Mouse (Mus musculus) embryonic facial prominence, embryonic 14.5 days (tissue): Measurements from ENCODE around the gene Ak2. TPM values are rescaled to one million over a fixed set of nuclear protein-coding genes. Genes with fewer than 3 reads are reported as not detected.

Experiments used
- ATAC-seq: fragments of 200-750 bp; cut with Nextera tagmentation; 2 replicates; pipeline ENCODE4 v1.8.0; 2017; ENCODE audit warnings: low read depth, moderate number of reproducible peaks, moderate TSS enrichment
- DNase-seq: peaks from one replicate; pipeline ENCODE4 v3.0.0-alpha.2; 2015; ENCODE audit warnings: low spot score
- H3K27ac ChIP-seq: fragments of 300-500 bp; sonication (generic); replicated peaks from 2 replicates; pipeline ENCODE4 v1.5.1; 2014; ENCODE audit warnings: low read depth, mild to moderate bottlenecking, low read length, moderate library complexity
- H3K27me3 ChIP-seq: fragments of 300-500 bp; sonication (generic); replicated peaks from 2 replicates; pipeline ENCODE4 v1.6.1; 2014; ENCODE audit warnings: low read length; ENCODE audit not compliant: control insufficient read depth, insufficient read depth
- H3K36me3 ChIP-seq: fragments of 300-500 bp; sonication (generic); 2 replicates; pipeline ENCODE4 v1.6.1; 2014; ENCODE audit warnings: low read length, mixed read lengths; ENCODE audit not compliant: control insufficient read depth, insufficient read depth
- H3K4me1 ChIP-seq: fragments of 300-500 bp; sonication (generic); 2 replicates; pipeline ENCODE4 v1.6.1; 2014; ENCODE audit warnings: antibody characterized with exemption, low read length; ENCODE audit not compliant: control insufficient read depth, insufficient read depth
- H3K4me2 ChIP-seq: fragments of 300-500 bp; sonication (generic); 2 replicates; pipeline ENCODE4 v1.6.1; 2014; ENCODE audit warnings: low read depth, mild to moderate bottlenecking, low read length, moderate library complexity, mixed read lengths
- H3K4me3 ChIP-seq: fragments of 300-500 bp; sonication (generic); 2 replicates; pipeline ENCODE4 v1.5.1; 2014; ENCODE audit warnings: low read depth, mild to moderate bottlenecking, low read length
- H3K9ac ChIP-seq: fragments of 300-500 bp; sonication (generic); 2 replicates; pipeline ENCODE4 v1.6.1; 2014; ENCODE audit warnings: low read depth, mild to moderate bottlenecking, low read length, moderate library complexity, mixed read lengths
- H3K9me3 ChIP-seq: fragments of 300-500 bp; sonication (generic); 2 replicates; pipeline ENCODE4 v1.6.1; 2016; ENCODE audit warnings: low read length; ENCODE audit not compliant: control insufficient read depth
- WGBS: fragments of 180-500 bp; shearing (Covaris S2); extraction: QIAGEN DNeasy Blood & Tissue Kit; methylation state at CpG from one replicate; pipeline ENCODE4 v1.1.7; 2014; 5-methylcytosine and 5-hydroxymethylcytosine counted together
- polyA plus RNA-seq: library from polyadenylated mRNA; unstranded; fragments of >200 nt; fragmentation: Nextera tagmentation; extraction: Ambion mirVana; gene quantifications from 2 replicates; pipeline ENCODE4 v1.2.1, GENCODE M21; 2014

The Ak2 gene
- polyA plus RNA-seq, 1 experiment from 2014 or later = 142 TPM

- Histone ChIP-seq H3K4me3 (no peak overlapping the region), H3K4me1 (peaks cover 30% of the 10 kb centered on the region), H3K9me3 (no peaks in the 10 kb centered on the region), H3K9ac (peak overlapping the region; percentile 17; the same call in 1 of the 2 replicates), H3K27me3 (no peaks in the 10 kb centered on the region), H3K36me3 (no peaks in the 10 kb centered on the region), H3K4me2 (peak overlapping the region; percentile 44), H3K27ac (peak overlapping the region; percentile 74)
- DNase-seq (peak; percentile 92), ATAC-seq (peak; percentile 96)
- 12% methylated on average over 17 of the region's 17 CpGs for WGBS
These were observed 41.5 kb downstream of the Ak2 start for GRCm38 (mm10) chr4:129032963-129033951.

GRCm38 (mm10) chr4:129034224-129034623 is 42.5 kb downstream of the Ak2 start:
- peaks cover 30% of the 10 kb centered on the region for H3K4me1 ChIP-seq
- no peak for ATAC-seq
- no peaks in the 10 kb centered on the region for H3K9me3 ChIP-seq
- 89% methylated on average over 3 of the region's 3 CpGs for WGBS
- no peak overlapping the region for H3K4me2 ChIP-seq
- H3K27ac ChIP-seq = 0 out of 2 replicates have a peak overlapping the region, but pooled peaks have one; percentile 74
- no peaks in the 10 kb centered on the region for H3K27me3 ChIP-seq
- H3K36me3 ChIP-seq = no peaks in the 10 kb centered on the region
- no peak for DNase-seq
- no peak overlapping the region for H3K9ac ChIP-seq
- no peak overlapping the region for H3K4me3 ChIP-seq

- no peaks in the 10 kb centered on the region for H3K27me3 ChIP-seq
- no peak overlapping the region; the same call in 1 of the 2 replicates for H3K4me2 ChIP-seq
- H3K9ac ChIP-seq = no peak overlapping the region
- no peak overlapping the region for H3K4me3 ChIP-seq
- H3K9me3 ChIP-seq = no peaks in the 10 kb centered on the region
- H3K4me1 ChIP-seq = peaks cover 30% of the 10 kb centered on the region
- DNase-seq (peak; percentile 87), ATAC-seq (peak; percentile 60)
- no peaks in the 10 kb centered on the region for H3K36me3 ChIP-seq
- WGBS = 38% methylated on average over 13 of the region's 13 CpGs
- H3K27ac ChIP-seq = peak overlapping the region; percentile 65
These were observed 43.2 kb downstream of the Ak2 start for GRCm38 (mm10) chr4:129034706-129035660.

- 74% methylated on average over 7 of the region's 7 CpGs for WGBS
- H3K4me3 ChIP-seq = no peak overlapping the region
- H3K9ac ChIP-seq = no peak overlapping the region
- no peak overlapping the region for H3K4me2 ChIP-seq
- no peaks in the 10 kb centered on the region for H3K9me3 ChIP-seq
- peaks cover 30% of the 10 kb centered on the region for H3K4me1 ChIP-seq
- H3K36me3 ChIP-seq = no peaks in the 10 kb centered on the region
- no peak for ATAC-seq
- no peak overlapping the region for H3K27ac ChIP-seq
- DNase-seq = no peak
- no peaks in the 10 kb centered on the region for H3K27me3 ChIP-seq
These were observed 44.2 kb downstream of the Ak2 start for GRCm38 (mm10) chr4:129035851-129036445.

- Histone ChIP-seq H3K27ac (peak overlapping the region; percentile 59; the same call in 1 of the 2 replicates), H3K9me3 (no peaks in the 10 kb centered on the region), H3K27me3 (peaks cover 27% of the 10 kb centered on the region), H3K4me2 (peak overlapping the region; percentile 94), H3K4me1 (peaks cover 7% of the 10 kb centered on the region; the same call in 1 of the 2 replicates), H3K4me3 (peak overlapping the region; percentile 47), H3K36me3 (no peaks in the 10 kb centered on the region), H3K9ac (peak overlapping the region; percentile 73)
- ATAC-seq (no peak), DNase-seq (no peak)
- WGBS = 14% methylated on average over 15 of the region's 15 CpGs
These were observed 56.1 kb downstream of the Ak2 start for GRCm38 (mm10) chr4:129047721-129048421.

- H3K9ac ChIP-seq = peak overlapping the region; percentile 73
- ATAC-seq (peak; percentile 91), DNase-seq (peak; percentile 89)
- H3K36me3 ChIP-seq = no peaks in the 10 kb centered on the region
- peak overlapping the region; percentile 94 for H3K4me2 ChIP-seq
- peaks cover 27% of the 10 kb centered on the region for H3K27me3 ChIP-seq
- peak overlapping the region; percentile 59 for H3K27ac ChIP-seq
- under 1% methylated on average over 46 of the region's 52 CpGs for WGBS
- H3K9me3 ChIP-seq = no peaks in the 10 kb centered on the region
- peak overlapping the region; percentile 47 for H3K4me3 ChIP-seq
- peaks cover 7% of the 10 kb centered on the region; the same call in 1 of the 2 replicates for H3K4me1 ChIP-seq
These were observed 56.9 kb downstream of the Ak2 start for GRCm38 (mm10) chr4:129048501-129049305.

GRCm38 (mm10) chr4:129049306-129050011 is 57.7 kb downstream of the Ak2 start:
- 3% methylated on average over 23 of the region's 23 CpGs for WGBS
- Histone ChIP-seq H3K27me3 (peaks cover 27% of the 10 kb centered on the region), H3K27ac (peak overlapping the region; percentile 59), H3K9me3 (no peaks in the 10 kb centered on the region), H3K4me1 (peaks cover 7% of the 10 kb centered on the region; the same call in 1 of the 2 replicates), H3K4me3 (peak overlapping the region; percentile 47), H3K36me3 (no peaks in the 10 kb centered on the region), H3K9ac (peak overlapping the region; percentile 73), H3K4me2 (peak overlapping the region; percentile 94)
- ATAC-seq (0 out of 2 replicates have a peak, but pooled peaks have one; percentile 21), DNase-seq (no peak)
